Mouse (Mus musculus) lung, adult 2 months (tissue): ENCODE measurements around the gene Zdhhc25.

ENCODE experiments used
- CTCF ChIP-seq: fragments of 200-500 bp; IDR thresholded peaks from 2 replicates; pipeline ENCODE4 v1.5.1; 2011; ENCODE audit warnings: mild to moderate bottlenecking, low read length, control low read depth; ENCODE audit not compliant: insufficient read depth
- POLR2A ChIP-seq: fragments of 200-500 bp; IDR thresholded peaks from 2 replicates; pipeline ENCODE4 v1.6.1; 2011; ENCODE audit warnings: low read depth, mild to moderate bottlenecking, control low read depth, low read length, borderline replicate concordance; ENCODE audit errors: extremely low read depth

DNA sequence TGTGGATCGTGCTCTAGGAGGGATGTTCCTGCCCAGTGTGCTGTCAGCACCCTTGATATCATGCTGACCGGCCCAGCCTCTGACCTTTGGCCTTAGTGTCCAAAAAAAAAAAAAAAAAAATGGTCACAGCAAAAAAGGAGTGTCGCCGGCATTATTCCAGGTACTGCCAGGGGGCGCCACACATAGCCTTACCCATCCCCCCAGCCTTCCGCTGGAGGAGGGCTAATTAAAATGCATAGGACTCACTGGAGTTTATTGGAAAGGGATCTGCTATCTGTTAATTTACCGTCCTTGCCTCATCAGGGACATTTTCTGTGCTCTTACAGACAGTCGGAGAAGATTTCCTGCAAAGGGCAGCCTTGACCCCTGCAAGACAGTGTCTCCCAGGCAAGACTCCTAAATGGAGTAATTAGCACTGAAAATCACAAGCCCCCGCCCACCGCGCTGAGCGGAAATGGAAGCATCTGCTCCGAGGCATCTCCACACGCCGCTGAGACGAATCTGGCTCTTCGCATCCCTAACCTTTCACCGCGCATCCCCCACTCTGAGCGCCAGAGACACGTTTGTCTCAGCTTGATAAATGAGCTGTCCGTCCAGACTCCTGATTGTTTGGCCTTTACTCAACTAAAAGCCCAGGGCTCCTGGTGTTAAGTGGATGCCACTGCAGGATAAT lies 38.9 kb upstream of the Zdhhc25 start:
- TF ChIP-seq CTCF: no peak
- TF ChIP-seq POLR2A: no peak
